Mouse (Mus musculus) neural tube, embryonic 15.5 days (tissue): ENCODE results near the gene Hck. TPM values are rescaled to one million over a fixed set of nuclear protein-coding genes. Genes with fewer than 3 reads are reported as not detected.

Experiments used
- ATAC-seq: fragments of 200-750 bp; cut with Nextera tagmentation; 2 replicates; pipeline ENCODE4 v1.8.0; 2017; ENCODE audit warnings: mild to moderate bottlenecking, moderate TSS enrichment, moderate library complexity; ENCODE audit not compliant: low FRiP score
- H3K27ac ChIP-seq: fragments of 300-500 bp; sonication (generic); replicated peaks from 2 replicates; pipeline ENCODE4 v1.5.1; 2015; ENCODE audit warnings: mild to moderate bottlenecking, inconsistent platforms
- H3K27me3 ChIP-seq: fragments of 300-500 bp; sonication (generic); replicated peaks from 2 replicates; pipeline ENCODE4 v1.6.1; 2015; ENCODE audit warnings: inconsistent platforms
- H3K36me3 ChIP-seq: fragments of 300-500 bp; sonication (generic); 2 replicates; pipeline ENCODE4 v1.6.1; 2015; ENCODE audit warnings: inconsistent platforms
- H3K4me1 ChIP-seq: fragments of 300-500 bp; sonication (generic); 2 replicates; pipeline ENCODE4 v1.6.1; 2015; ENCODE audit warnings: inconsistent platforms
- H3K4me2 ChIP-seq: fragments of 300-500 bp; sonication (generic); 2 replicates; pipeline ENCODE4 v1.6.1; 2015; ENCODE audit warnings: inconsistent platforms, mild to moderate bottlenecking, moderate library complexity
- H3K4me3 ChIP-seq: fragments of 300-500 bp; sonication (generic); replicated peaks from 2 replicates; pipeline ENCODE4 v1.5.1; 2015; ENCODE audit warnings: mild to moderate bottlenecking, inconsistent platforms
- H3K9ac ChIP-seq: fragments of 300-500 bp; sonication (generic); replicated peaks from 2 replicates; pipeline ENCODE4 v1.6.1; 2015; ENCODE audit warnings: mild to moderate bottlenecking, inconsistent platforms
- H3K9me3 ChIP-seq: fragments of 300-500 bp; sonication (generic); replicated peaks from 2 replicates; pipeline ENCODE4 v1.6.1; 2016; ENCODE audit warnings: inconsistent platforms
- WGBS: fragments of 180-500 bp; shearing (Covaris S2); methylation state at CpG from one replicate; pipeline ENCODE4 v1.1.7; 2015; ENCODE audit warnings: mixed read lengths; 5-methylcytosine and 5-hydroxymethylcytosine counted together
- polyA plus RNA-seq: library from polyadenylated mRNA; unstranded; fragments of >200 nt; fragmentation: Nextera tagmentation; extraction: Ambion mirVana; gene quantifications from 2 replicates; pipeline ENCODE4 v1.2.1, GENCODE M21; 2015

The Hck gene
- polyA plus RNA-seq, 1 experiment from 2014 or later, result 3.2 TPM

DNA sequence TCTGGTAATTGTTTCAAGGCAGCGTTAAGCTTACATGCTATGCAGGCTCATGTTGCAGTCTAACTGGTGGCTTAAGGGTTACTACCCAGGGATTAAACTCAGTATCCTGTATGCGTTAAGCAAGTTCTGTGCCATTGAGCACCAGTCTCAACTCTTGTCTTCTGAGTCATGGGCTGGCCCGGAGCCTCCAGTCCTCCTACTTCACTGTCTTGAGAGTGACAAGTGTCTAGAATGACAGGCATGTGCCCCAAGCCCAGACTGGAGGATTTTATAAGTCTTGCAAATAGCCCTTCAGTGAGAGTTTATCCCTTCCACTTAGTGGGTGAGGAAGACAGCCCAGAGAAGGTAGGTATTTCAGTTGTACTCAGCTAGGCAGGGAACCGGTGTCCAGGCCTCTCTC is 27.9 kb downstream of the Hck start:
- 77% methylated on average over 4 of the region's 4 CpGs for WGBS
- H3K9me3 ChIP-seq, result no peaks in the 10 kb centered on the region
- ATAC-seq, result no peak

DNA sequence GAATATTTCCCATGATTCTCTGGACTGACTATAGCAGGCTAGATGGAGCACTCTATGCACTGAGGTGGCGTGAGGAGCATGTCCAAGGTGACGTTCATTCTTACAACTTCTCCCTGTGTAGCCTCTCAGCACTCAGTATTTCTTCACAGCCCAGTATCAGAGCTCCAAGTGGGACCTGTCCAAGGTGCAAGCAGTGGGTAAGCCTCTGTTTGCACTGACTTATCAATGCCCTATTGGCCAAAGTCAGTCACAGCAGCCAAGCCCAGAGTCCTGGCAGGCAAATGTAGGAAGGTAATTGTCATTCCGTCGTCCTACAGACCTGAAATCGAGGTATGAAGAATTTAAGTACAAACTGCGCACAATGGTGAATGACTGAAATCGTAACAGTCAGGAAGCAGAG is 30.9 kb downstream of the Hck start:
- H3K9ac ChIP-seq, result no peak overlapping the region
- ATAC-seq, result no peak
- H3K9me3 ChIP-seq, result no peaks in the 10 kb centered on the region
- no peaks in the 10 kb centered on the region for H3K27me3 ChIP-seq
- H3K4me3 ChIP-seq, result no peak overlapping the region
- no peak overlapping the region for H3K4me2 ChIP-seq
- H3K36me3 ChIP-seq, result no peaks in the 10 kb centered on the region
- H3K4me1 ChIP-seq, result peaks cover 14% of the 10 kb centered on the region; the same call in 1 of the 2 replicates
- WGBS, result 85% methylated on average over 7 of the region's 7 CpGs
- no peak overlapping the region for H3K27ac ChIP-seq

More for the DNA sequence above, 27.9 kb downstream of the Hck start:
- Histone ChIP-seq H3K27me3 (no peaks in the 10 kb centered on the region), H3K9ac (no peak overlapping the region), H3K27ac (no peak overlapping the region), H3K4me2 (no peak overlapping the region), H3K36me3 (no peaks in the 10 kb centered on the region), H3K4me3 (no peak overlapping the region), H3K4me1 (0 out of 2 replicates have a peak, but pooled peaks cover 5% of the 10 kb centered on the region)

DNA sequence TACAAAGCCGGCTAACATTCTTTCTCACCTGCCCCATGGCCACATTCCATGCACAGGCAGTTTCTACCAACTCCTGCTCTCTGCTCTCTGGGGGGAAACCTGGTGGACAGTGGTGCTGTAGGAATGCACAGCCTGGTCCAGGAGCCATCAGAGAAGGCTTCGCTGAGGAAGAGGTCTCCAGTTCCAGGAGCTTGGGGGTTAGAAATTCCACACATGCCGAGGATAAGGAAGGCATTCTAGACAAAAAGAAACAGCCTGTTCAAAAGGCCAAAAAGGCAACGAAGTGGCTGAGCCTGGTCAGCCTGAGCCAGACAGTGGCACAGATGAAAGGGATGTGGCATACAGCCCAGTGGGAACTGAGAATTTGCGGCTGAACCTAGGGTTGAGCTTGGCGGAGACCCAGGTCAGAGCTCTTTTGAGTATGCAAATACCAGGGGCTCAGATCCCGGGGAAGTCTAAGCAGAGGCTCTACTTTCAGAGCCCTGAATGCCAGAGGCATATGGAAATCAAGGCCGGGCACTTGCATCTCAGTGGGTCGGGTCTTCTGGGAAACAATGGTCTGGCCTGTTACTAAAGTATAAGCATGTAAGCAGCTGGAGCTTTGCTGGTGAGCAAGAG is 31.8 kb downstream of the Hck start:
- Histone ChIP-seq H3K4me3 (no peak overlapping the region), H3K4me2 (no peak overlapping the region), H3K36me3 (no peaks in the 10 kb centered on the region), H3K9ac (no peak overlapping the region), H3K27ac (no peak overlapping the region), H3K27me3 (no peaks in the 10 kb centered on the region), H3K9me3 (no peaks in the 10 kb centered on the region), H3K4me1 (peaks cover 14% of the 10 kb centered on the region; the same call in 1 of the 2 replicates)
- 15% methylated on average over 9 of the region's 9 CpGs for WGBS
- ATAC-seq, result peak; percentile 41; the same call in 1 of the 2 replicates

DNA sequence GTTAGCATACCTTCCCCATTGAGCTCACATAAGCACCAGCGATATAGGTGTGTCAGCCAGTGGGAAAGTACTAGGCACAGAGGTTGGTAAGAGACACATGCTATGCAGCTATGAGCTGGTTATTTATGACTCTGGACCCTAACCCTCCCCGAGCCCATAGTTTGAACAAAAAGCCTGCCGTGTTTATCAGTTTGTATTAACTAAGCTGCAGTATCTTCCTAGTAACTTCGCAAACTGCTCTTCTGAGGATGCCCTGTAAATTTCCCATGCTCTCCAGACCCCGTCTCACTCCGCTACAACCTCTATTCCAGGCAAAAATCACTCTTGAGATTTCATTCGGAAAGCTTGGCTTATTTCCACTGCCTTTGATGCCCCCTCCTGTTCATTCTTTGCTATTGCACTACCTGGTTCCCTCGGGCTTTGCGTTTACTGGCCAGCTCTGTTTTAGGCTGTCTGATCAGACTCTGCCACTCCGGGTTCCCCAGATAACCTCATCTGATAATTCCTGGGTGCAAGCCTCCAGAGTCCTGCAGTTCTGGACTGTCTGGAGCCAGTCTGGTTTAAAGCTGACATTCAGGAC is 34.4 kb downstream of the Hck start:
- no peak overlapping the region for H3K27ac ChIP-seq
- ATAC-seq, result peak; percentile 28; the same call in 1 of the 2 replicates
- peaks cover 14% of the 10 kb centered on the region; the same call in 1 of the 2 replicates for H3K4me1 ChIP-seq
- H3K9ac ChIP-seq, result no peak overlapping the region
- no peaks in the 10 kb centered on the region for H3K36me3 ChIP-seq
- peak overlapping the region; percentile 38 for H3K4me2 ChIP-seq
- H3K9me3 ChIP-seq, result no peaks in the 10 kb centered on the region
- no peaks in the 10 kb centered on the region for H3K27me3 ChIP-seq
- H3K4me3 ChIP-seq, result no peak overlapping the region
- WGBS, result 22% methylated on average over 10 of the region's 10 CpGs

DNA sequence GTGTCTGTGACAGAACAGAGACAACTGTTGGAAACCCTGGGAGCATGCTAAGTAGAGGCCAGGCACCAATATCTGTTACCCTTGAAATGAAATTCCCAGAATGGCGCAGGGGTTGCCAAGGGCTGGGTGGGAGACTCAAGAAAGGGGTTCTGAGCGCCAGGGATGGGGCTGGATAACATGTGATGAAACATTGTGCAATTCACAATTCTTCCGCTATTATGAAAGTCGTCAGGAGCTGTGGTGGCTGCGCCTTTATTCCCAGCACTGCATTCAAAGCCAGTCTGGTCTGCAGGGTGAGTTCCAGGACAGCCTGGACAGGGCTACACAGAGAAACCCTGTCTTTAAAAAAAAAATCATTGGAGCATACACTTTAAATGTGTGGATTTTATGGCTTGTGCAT is 37.1 kb downstream of the Hck start:
- Histone ChIP-seq H3K9ac (no peak overlapping the region), H3K4me3 (no peak overlapping the region), H3K36me3 (no peaks in the 10 kb centered on the region), H3K27ac (no peak overlapping the region), H3K9me3 (no peaks in the 10 kb centered on the region), H3K27me3 (no peaks in the 10 kb centered on the region), H3K4me1 (peaks cover 9% of the 10 kb centered on the region; the same call in 1 of the 2 replicates), H3K4me2 (no peak overlapping the region)
- WGBS, result 80% methylated on average over 5 of the region's 5 CpGs
- no peak for ATAC-seq

DNA sequence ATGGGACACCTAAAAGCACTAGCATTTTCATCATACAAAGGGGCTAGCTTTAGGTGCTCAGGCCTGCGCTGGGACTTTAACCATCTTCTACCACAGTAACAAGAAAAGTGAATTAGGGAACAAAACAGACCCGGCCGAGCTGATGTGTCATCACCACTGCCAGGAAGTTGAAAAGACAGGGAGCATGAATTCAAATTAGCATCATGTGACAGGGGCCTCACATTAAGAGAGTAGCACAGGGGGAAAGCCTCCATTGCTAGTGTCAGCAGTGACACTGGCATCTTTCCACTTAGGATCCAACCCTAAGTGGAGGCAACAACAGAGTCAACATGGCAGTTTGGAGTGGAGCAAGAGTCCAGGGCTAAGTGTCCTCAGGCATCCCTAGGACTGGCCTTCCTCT is 39.0 kb downstream of the Hck start:
- no peaks in the 10 kb centered on the region; the same call in 1 of the 2 replicates for H3K27me3 ChIP-seq
- H3K4me2 ChIP-seq, result no peak overlapping the region
- H3K9me3 ChIP-seq, result no peaks in the 10 kb centered on the region
- no peaks in the 10 kb centered on the region for H3K36me3 ChIP-seq
- H3K4me1 ChIP-seq, result peaks cover 8% of the 10 kb centered on the region; the same call in 1 of the 2 replicates
- no peak for ATAC-seq
- WGBS, result 76% methylated on average over 3 of the region's 3 CpGs
- H3K9ac ChIP-seq, result no peak overlapping the region
- H3K4me3 ChIP-seq, result no peak overlapping the region
- H3K27ac ChIP-seq, result no peak overlapping the region

DNA sequence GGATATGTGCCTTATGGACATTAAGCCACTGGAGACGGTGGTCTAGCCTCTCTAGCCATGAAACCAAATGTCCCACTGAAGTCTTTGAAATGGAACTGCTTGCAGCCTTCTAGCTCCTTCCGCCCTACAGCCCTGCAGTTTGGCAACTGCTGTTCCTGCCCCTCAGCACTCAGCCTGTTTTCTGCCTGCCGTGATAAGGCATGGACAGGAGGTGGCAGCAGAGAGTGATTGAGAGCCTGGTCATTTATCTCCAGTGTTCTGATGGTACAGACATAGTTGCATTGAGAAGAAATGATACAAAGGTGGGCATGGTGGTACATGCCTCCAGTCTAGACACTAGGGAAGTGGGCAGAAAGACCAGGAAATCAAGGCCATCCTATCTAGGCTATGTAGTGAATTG is 39.4 kb downstream of the Hck start:
- no peak for ATAC-seq
- Histone ChIP-seq H3K27me3 (no peaks in the 10 kb centered on the region; the same call in 1 of the 2 replicates), H3K9me3 (no peaks in the 10 kb centered on the region), H3K4me3 (no peak overlapping the region), H3K4me2 (no peak overlapping the region), H3K9ac (no peak overlapping the region), H3K4me1 (peaks cover 3% of the 10 kb centered on the region; the same call in 1 of the 2 replicates), H3K36me3 (no peaks in the 10 kb centered on the region), H3K27ac (no peak overlapping the region)
- WGBS, result 36% methylated on average over 3 of the region's 3 CpGs

DNA sequence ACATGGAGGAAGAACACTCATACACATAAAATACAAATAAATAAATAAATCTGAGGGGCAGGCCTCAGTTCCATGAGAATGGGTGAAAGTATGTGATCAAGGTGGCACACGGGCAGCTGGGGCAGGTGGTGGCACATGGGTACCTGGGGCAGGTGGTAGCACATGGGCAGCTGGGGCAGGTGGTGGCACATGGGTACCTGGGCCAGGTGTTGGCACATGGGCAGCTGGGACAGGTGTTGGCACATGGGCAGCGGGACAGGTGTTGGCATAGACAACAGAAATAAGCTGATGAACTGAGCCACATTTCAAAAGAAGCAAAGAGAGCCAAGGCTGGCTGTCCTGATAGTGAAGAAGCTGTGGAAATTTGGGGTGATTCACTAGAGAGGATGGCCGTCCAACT is 41.5 kb downstream of the Hck start:
- H3K4me3 ChIP-seq, result no peak overlapping the region
- WGBS, result 91% methylated on average over 3 of the region's 3 CpGs
- no peak overlapping the region for H3K27ac ChIP-seq
- no peaks in the 10 kb centered on the region for H3K4me1 ChIP-seq
- ATAC-seq, result no peak
- H3K9ac ChIP-seq, result no peak overlapping the region
- no peaks in the 10 kb centered on the region; the same call in 1 of the 2 replicates for H3K27me3 ChIP-seq
- H3K4me2 ChIP-seq, result no peak overlapping the region
- no peaks in the 10 kb centered on the region for H3K9me3 ChIP-seq
- H3K36me3 ChIP-seq, result no peaks in the 10 kb centered on the region

DNA sequence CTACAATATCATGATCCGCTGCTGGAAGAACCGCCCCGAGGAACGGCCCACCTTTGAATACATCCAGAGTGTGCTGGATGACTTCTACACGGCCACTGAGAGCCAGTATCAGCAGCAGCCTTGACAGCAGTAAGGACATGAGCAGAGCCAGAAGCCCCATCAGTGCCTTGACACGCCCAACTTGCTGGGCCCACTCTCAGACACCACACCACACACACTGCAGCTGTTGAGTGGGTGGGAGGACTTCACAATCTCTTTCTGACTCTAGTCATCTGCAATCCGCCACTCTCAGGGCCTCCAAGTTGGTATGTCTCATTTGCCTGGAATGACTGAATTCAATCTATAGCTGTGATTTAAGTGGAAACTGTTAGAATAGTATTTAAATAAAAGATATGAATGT is 42.8 kb downstream of the Hck start:
- Histone ChIP-seq H3K4me2 (no peak overlapping the region), H3K27ac (no peak overlapping the region), H3K9me3 (no peaks in the 10 kb centered on the region), H3K9ac (no peak overlapping the region), H3K27me3 (no peaks in the 10 kb centered on the region; the same call in 1 of the 2 replicates), H3K4me1 (no peaks in the 10 kb centered on the region), H3K36me3 (no peaks in the 10 kb centered on the region), H3K4me3 (no peak overlapping the region)
- no peak for ATAC-seq
- 88% methylated on average over 7 of the region's 7 CpGs for WGBS

DNA sequence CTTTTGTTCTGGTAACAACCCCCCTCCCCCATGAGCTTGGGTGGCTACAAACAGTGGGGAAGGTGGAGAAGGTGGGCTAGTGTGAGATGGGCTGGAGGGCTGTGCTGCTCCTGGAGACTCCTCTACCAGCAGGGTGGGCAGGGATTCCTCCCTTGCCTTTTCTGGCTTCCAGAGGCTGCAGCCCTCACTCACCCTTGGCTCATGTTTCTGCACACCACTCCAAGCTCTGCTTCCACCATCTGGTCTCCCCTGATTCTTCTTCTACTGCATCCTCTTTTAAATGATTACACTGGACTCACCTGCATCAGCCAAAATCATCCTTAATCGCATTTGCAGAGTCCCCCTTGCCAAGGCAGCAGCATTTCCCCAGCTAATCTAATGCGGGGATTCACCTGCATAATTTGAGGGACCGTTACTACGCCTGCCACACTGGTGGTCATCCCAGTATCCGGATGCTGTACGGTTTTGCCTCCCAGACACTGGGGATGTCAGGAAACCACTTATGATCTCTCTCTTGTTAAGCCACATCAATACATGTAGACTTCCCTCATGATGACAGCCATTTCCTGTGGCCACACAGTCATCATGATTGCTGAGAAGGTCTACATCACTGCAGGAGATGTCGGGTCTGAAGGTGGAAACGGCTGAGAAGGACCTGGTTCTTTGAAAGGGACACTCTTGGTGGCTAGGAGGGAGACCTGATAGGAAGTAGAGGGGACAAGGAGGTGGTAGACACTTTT is 43.8 kb downstream of the Hck start:
- Histone ChIP-seq H3K9me3 (no peaks in the 10 kb centered on the region), H3K9ac (no peak overlapping the region), H3K4me1 (no peaks in the 10 kb centered on the region), H3K4me2 (no peak overlapping the region), H3K27ac (no peak overlapping the region), H3K4me3 (no peak overlapping the region), H3K27me3 (no peaks in the 10 kb centered on the region; the same call in 1 of the 2 replicates), H3K36me3 (no peaks in the 10 kb centered on the region)
- 82% methylated on average over 8 of the region's 8 CpGs for WGBS
- no peak for ATAC-seq

DNA sequence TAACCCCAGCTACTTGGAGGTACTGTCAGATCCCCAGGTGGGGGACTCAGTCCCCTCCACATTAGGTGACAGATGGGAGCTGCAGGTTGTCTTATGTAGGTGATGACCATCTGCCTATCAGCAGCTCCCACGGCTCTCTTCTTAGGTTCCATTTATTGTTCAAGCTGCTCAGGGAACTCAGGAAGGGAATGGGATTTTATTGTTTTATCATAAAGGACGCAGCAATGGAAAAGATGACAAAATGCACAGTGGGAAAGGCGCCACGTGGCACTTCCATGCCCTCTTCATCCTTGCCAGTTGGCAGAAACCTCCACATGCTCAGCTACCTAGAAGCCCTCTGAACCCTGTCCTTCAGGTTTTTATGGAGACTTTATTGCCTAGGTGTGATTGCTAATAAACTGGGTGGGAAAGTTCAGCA is 44.8 kb downstream of the Hck start:
- Histone ChIP-seq H3K4me2 (no peak overlapping the region), H3K27ac (no peak overlapping the region), H3K4me3 (no peak overlapping the region), H3K9me3 (no peaks in the 10 kb centered on the region), H3K9ac (no peak overlapping the region), H3K4me1 (no peaks in the 10 kb centered on the region), H3K27me3 (no peaks in the 10 kb centered on the region; the same call in 1 of the 2 replicates), H3K36me3 (no peaks in the 10 kb centered on the region)
- no peak for ATAC-seq
- whole genome bisulfite sequencing, result 57% methylated on average over 4 of the region's 4 CpGs

DNA sequence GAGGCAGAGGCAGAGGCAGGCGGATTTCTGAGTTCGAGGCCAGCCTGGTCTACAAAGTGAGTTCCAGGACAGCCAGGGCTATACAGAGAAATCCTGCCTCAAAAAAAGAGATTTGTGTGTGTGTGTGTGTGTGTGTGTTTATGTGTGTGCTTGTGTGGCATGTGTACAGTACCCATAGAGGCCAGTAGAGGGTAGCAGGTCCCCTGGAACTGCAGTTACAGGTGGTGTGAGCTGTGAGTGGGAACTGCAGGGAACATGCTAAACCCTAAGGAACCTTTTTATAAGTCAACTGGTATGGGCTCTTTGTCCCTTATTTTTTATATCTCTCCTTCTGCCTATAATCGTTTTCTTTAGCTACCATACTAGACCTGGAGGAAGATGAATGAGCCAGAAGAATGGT is 49.0 kb downstream of the Hck start:
- H3K4me3 ChIP-seq, result no peak overlapping the region
- H3K4me2 ChIP-seq, result no peak overlapping the region
- H3K4me1 ChIP-seq, result peaks cover 4% of the 10 kb centered on the region
- H3K9ac ChIP-seq, result no peak overlapping the region
- no peaks in the 10 kb centered on the region for H3K36me3 ChIP-seq
- no peaks in the 10 kb centered on the region; the same call in 1 of the 2 replicates for H3K27me3 ChIP-seq
- ATAC-seq, result no peak
- 82% methylated on average over 3 of the region's 3 CpGs for WGBS
- no peaks in the 10 kb centered on the region for H3K9me3 ChIP-seq
- no peak overlapping the region for H3K27ac ChIP-seq
